Mouse (Mus musculus): ENCODE data around the gene Gm42420.

Gene Gm42420

GRCm38 (mm10) chr6:39585517-39585916 lies at the start of gene Gm42420:
TSS of gene Gm42420 (plus strand) at chr6:39585753.
- DNase-seq = no peak

- no peak for DNase-seq
Measured at GRCm38 (mm10) chr6:39536621-39537020, 48.9 kb upstream of the Gm42420 start.

DNA sequence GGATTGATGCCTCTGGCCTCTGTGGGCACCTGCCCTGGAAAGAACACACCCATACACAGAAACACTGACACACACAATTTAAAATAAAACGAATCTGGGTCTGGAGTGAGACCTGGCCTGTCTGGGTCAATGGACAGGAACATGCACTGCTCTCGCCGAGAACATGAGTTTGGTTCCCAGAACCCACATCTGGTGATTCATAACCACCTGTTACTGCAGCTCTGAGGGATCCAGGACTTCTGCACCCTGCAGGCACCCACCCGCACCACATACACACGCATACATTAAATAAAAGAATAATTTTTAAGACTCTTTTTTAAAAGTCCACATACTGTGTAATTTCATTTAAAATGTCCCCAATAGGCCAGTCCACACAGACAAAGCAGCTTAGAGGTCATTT lies 48.3 kb upstream of the Gm42420 start:
- DNase-seq = no peak

DNA sequence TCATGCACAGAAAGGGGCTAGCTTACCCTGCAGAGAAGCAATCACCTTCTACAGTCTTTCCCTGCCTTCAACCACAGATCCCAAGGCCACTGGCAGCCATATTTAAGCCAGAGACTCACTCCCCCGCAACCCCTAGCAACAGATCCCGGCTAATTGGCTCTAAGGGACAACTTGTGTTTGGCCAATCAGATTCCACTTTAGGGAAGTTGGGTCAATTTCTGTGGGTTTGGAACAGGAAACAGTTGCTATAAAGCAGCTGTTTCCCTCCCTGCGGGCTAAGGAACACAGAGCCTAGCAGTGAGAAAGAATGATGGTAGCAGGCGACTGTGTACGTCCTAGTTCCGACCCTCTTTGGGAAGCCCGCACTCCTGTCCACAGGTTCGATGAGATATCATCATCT lies 47.3 kb upstream of the Gm42420 start:
- DNase-seq = no peak

- DNase-seq = no peak
Measured at GRCm38 (mm10) chr6:39539679-39540155, 45.8 kb upstream of the Gm42420 start.

GRCm38 (mm10) chr6:39540563-39540962 lies 45.0 kb upstream of the Gm42420 start:
- DNase-seq = no peak

GRCm38 (mm10) chr6:39542631-39543597 lies 42.6 kb upstream of the Gm42420 start:
- DNase-seq = peak; percentile 77

- no peak for DNase-seq
Measured at GRCm38 (mm10) chr6:39543769-39544420, 41.7 kb upstream of the Gm42420 start.

DNA sequence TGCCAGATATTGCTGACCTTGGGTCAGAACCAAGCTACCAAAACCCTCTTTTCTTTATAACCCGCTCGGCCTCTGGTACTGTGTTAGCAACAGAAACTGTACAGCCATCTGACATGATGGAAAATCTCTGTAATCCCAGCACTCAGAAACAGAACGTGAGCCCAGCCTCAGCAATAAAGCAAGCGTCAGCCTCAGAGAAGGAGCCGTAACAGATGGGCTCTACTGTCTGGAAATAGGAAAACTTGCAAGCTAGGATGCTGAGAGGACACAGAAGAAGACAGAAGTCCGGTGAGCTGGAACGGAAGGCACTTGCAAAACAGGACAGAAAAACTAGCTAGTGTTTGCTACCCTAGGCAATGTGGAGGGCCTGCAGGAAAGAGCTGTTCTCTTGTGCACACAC lies 40.1 kb upstream of the Gm42420 start:
- DNase-seq = no peak

DNA sequence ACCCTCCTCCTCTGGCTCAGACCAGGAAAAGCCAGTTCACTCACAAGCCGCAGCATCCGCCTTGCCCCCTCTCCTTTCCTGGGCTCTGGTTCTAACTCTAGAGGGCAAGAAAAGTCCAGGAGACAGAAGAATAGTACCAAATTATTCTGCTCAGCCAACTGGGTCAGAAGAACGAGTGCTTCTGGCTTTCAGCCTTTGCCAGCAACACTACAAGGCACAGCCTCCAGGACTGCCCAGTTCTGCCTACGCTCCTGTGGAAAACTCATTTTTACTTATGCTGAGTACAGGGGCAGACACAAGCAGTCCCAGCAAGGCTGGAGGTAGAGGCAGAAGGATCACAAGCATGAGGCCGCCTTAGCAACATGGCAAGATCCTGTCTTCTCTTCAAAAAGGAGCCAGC lies 37.5 kb upstream of the Gm42420 start:
- no peak for DNase-seq

DNA sequence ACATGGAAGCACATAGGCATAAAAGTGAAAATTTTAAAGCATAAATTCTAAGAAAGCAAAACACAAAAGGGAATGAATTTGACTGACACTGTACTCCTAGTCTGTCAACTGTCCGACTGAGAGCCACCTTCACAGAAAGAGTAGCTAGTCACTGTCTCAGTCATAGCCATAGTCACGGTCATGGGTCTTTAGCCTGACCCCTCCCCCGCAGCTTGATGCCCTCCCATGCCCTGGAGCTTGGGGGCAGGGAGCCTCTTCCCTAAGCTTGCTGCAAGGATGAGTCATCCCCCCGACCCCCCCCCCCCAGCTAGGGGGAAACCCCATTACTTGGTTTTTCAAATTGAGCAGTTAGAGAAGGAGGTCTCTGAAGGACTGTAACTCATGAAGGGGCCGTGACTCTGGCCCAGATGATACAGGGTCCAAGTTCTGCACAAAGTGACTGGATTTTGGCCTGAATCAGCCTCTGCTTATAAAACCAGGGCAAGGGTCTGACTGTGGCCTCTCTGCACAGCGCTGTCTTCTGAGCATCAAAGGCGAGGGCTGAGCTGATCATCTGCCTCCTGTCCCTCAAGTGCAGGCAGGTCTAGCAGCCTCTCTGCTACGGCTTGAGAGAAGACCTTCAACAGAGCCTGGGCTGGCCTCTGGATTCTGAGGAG lies 33.4 kb upstream of the Gm42420 start:
- no peak for DNase-seq

- no peak for DNase-seq
Measured at GRCm38 (mm10) chr6:39554888-39555647, 30.5 kb upstream of the Gm42420 start.

DNA sequence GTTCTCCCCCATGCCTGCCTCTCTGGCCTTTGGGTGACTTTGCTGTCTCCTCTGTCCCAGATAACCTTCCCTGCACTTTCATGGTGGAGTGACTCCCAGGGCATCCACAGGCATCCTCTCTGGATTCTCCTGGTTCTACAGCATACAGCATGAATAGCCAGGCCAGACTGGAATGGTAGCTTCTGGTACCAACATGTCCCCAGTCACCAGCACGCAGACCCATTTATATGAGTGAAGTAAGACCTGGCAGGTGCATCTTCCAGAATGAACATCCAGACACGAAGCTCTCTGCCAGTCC lies 30.0 kb upstream of the Gm42420 start:
- DNase-seq = no peak

DNA sequence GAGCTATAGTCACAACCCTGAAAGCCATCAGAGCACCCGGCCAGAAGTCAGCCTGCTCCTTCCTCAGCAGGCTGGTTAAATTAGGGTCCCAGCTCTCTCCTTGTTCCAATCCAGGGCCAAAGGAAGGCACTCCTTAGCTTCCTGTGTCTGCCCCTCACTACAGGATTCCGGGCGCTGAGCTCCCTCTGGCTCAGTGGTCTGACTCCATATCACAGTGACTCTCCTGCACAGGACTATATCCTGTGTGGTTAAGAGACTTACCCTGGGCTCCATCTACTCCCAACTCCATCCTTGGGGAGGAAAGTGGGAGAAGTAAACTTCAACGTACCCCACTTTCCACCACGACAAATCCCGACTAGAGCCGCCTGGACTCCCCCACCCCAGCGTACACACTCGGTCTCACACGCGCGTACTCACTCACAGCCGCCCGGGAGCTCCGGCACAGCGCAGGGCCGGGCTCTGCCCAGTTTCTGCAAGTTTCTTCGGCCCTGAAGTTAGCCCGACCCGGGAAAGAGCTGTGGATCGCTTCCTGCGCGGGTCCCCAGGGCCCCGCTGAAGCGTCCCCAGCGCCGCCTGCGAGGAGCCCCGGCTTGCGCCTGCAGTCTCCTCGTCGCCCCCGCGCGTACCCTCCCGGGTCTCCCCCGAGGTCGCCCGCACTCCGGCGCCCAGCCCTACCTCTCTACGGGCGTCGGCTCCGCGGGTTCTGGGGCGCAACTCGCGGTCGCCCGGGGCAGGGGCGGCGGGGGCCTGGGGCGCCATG lies 28.5 kb upstream of the Gm42420 start:
- peak; percentile 32 for DNase-seq

- DNase-seq = peak; percentile 88
Measured at GRCm38 (mm10) chr6:39557723-39558261, 27.8 kb upstream of the Gm42420 start, which contains the start of gene Dennd2a. TSS of gene Dennd2a (minus strand) at chr6:39557867.

- DNase-seq = no peak
Measured at GRCm38 (mm10) chr6:39559276-39559939, 26.1 kb upstream of the Gm42420 start.

DNA sequence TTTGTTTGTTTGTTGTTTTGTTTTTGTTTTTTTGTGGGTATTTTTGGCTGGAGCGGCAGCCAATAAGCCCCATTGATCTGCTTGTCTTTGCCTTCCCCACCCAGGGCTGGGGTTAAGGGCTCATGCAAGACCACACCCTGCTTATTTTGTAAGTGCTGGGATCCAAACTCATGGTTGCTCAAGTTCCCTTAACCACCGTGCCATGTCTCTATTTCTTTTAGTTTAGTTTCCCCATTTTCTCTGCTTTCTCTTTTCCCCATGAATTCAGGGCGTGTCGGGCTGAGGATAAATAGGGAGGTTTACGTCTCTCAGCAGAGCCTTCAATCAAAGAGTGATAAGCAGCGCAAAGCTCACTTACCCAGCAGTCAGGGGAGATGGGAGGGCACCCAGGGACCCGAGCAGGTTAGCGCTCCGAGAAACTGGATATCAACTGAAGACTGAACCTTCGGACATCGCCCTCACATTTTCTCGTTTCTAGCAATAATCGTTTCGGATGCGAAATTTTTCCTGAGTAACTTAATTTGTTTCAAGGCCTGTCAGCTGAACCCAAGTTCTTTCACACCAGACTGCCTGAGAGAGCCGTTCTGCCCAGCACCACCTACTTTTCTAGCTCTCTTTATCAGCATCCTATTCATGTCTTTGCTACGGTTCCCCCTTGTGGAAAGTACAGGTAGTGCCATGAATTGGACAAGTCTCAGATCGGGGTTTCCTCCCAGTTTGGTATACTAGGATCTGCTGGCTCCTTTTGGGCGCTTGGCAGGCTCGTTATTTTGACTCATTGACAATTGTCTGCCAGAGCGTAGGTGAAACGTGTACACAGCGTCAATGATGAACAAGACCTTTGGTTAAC lies 23.2 kb upstream of the Gm42420 start:
- peak; percentile 76 for DNase-seq

DNA sequence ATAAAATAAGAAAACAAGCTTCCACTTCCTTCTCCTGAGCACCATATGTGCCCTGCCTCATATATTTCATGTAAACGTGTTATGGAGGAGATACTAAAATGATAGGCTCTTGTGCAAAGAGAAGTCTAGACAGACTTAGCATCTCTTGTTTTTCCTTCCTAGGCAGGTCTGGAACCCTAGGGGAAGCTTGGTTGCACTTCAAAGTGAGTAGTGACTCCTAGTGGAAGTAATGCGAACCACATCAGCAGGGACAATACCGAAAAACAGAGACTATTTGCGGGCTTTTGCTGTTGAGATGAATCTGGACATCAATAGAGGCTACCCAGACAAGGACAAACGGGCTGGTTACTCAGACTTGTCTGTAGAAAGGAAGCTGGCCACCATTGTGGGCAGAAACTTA lies 18.0 kb upstream of the Gm42420 start:
- no peak for DNase-seq

- no peak for DNase-seq
Measured at GRCm38 (mm10) chr6:39570426-39570825, 15.1 kb upstream of the Gm42420 start.

Data from right cerebral cortex, postnatal 14 days (tissue).